Mouse (Mus musculus): ENCODE measurements around the gene Ttc19.
A peak's percentile ranks its signal among the peaks of the same experiment; 100 is the strongest.
"Not testable (repeated sequence)": the region's sequence is repeated elsewhere in the genome, so short reads cannot be mapped to it uniquely, and the experiment has no call there.

The Ttc19 gene

DNA sequence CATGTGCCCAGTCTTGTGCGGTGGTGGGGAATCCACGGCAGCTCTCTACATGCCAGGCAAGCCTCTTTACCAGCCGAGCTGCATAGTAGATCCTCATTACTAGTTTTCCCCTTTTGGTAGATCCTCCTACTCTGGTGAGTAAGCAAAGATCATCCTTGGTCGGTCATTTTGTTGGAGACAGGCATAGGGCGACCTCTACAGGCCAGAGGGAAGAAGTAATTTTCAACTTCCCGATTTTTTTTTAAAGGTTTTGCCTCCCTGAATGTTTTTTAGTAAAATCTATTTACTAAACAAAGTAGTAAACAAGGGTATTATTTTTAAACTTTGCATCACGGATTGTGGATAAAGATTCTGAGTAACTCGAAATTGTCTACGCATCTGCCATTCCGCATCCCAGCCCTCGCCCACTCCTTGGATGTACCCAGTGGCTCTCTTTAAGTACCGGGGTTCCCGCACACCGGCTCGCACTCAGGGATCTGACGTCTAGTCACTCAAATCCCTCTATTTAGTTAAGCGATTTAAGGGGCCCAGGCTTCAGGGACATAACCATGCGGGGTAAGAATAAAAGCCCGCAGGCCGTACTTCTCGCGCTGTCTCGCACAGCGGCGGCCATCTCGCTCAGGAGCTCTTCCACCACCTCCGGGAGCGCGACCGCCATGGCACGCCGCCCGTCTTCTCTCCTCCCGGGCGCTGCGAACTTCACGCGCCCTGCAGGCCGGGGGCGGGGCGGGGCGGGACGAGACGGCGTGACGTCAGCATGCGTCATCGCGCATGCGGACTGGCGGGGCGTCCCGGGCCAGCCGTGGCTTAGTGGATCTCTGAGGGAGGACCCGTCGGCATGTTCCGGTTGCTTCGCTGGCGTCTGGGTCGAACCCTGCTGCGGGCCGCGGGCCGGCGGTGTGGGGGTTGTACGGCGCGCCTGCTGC lies at the start of gene Ttc19, which contains the start of gene Zswim7:
Gene Ttc19, plus strand, starts transcription at position 799 of the 926 bp plus-strand sequence.
Gene Zswim7, minus strand, starts transcription at position 701 of the 926 bp plus-strand sequence.
- DNase-seq: peak; percentile 94

- DNase-seq: no peak
Measured at GRCm38 (mm10) chr11:62240631-62241261, 40.5 kb upstream of the Ttc19 start.

DNA sequence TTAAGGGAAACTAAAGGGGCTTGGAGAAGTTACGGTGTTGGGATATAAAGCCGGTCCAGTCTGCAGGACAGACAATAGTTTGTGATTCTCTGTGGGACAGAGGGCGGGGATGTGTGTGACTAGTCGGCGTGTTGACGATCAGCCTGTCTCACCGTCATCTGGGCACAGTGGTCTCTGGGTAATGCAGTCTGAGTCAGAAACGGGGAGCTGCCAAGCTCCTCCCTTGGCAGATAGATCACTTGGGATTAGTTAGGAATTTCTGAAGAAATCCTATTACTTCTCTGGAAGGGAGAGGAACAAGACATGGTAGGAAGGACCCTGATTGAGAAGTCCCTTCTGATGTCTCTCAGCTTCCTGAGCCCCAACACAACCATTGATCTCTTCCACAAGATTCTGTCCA lies 37.4 kb upstream of the Ttc19 start:
- DNase-seq: no peak

DNA sequence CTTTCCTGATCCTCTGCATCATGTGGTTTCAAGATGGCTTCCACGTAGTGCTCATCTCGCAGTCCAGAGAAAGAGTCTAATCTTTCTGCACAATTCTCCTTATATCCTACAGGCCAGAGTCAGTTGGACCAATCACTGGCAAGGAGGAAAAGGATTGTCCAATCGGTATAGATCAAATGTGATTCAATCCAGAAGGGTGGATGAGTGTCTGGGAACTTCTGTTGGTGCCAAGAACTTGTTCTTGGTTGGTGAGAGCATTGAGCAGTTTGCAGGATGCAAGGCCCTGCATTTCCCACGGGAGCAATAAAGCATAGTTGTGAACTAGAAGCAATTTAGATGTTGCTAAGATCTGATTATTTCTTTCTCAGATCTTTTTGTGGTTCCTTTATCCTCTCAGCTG lies 36.8 kb upstream of the Ttc19 start:
- DNase-seq: no peak

DNA sequence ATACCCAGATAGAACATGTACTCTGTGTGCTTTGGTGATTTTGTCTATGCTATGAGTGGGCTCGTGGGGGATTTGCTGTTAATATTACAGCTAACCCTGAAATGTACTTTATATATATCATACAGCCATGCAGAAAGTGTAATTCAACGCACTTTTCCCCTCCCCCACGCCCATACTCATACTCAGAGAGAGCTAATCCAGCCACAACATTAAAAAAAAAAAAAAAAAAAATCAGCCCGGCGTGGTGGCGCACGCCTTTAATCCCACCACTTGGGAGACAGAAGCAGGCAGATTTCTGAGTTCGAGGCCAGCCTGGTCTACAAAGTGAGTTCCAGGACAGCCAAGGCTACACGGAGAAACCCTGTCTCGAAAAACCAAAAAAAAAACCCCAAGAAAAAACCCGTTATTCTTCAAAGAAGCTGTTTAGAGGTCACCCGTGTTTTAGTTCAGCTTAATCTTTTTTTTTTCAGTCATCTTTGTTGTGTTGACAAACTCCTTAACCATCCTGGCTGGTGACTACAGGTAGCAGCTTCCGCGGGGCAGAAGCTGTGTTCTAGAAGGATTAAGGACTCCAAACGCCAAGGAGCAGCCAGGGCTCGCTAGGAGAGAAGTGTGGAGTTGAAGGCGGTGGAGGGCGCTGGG lies 33.4 kb upstream of the Ttc19 start:
- no peak for DNase-seq

DNA sequence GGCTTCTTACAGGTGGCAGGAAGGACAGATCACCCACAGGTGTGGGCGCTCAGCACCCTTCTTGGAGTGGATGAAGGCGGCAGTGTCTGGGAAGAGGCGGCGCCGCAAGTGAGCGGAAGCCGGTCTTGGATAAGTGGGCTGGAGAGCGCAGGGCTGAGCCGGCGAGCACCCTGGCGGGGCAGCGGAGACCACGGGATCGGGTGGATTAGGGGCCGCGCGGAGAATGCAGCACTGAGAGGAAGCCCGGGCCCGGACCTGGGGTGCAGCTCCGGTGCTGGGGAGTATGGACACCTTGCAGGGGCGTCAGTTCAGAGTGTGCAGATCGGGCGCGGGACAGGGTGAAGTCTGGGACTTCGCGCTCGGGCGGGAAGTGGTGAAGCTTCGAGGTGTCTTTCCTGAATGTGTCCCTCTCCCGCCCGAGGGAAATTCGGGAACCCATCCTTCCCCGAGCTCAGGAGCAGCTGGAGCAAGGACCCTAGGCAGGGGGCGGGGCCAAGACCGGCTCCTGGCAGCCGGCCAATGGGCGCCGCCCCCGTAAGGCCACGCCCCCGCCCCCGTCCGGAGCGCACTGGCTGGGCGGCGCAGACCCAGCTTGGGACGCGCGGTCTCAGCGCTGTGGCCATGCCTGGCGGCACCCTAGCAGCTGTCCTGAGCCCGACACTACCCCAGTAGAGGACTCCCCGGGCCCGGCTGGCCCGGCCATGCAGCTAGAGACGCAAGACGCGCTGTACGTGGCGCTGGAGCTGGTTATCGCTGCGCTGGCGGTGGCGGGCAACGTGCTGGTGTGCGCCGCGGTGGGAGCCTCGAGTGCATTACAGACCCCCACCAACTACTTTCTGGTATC lies 32.6 kb upstream of the Ttc19 start, which contains the start of gene Adora2b:
Gene Adora2b, plus strand, starts transcription at position 584 of the 844 bp plus-strand sequence.
- peak; percentile 87 for DNase-seq

GRCm38 (mm10) chr11:62249266-62250037 lies 31.8 kb upstream of the Ttc19 start:
- no peak for DNase-seq

- DNase-seq: no peak
Measured at GRCm38 (mm10) chr11:62251047-62251446, 30.2 kb upstream of the Ttc19 start.

DNA sequence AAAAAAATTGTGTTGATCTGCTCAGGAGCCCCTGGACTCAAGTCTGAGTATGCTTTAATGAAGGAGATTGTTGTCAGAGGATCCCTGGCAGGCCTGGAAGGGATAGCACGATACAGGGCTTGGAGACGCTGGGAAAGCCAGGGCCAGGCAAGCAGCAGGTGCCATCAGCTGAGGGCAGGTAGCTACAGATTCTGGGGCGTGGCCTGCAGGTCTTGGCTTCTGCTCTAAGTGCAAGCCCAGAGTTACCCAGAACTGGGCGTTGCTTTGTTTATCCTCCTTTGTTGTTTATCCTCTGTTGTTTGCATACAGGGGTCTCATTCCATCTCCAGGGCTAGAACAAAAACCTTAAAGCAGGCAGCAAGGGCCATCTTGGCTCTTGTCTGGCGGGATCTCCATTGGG lies 27.9 kb upstream of the Ttc19 start:
- DNase-seq: no peak

DNA sequence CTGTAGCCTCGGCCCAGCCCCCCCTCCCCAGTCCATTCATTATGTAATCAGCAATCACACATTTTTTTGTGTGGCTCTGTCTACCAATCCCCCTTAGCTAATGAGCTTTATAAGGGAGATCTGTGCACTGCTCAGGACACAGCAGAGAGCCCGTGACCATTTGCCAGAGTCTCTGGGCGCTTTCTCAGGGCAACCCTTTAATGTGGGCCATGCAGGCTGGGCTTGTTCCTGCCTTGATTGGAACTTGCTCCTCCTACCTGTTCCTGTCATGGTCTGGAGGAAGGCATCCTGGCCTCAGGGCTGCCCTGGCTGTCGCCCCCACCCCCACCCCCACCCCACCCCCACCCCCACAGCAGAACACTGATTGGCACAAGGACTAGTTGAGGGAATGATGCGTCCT lies 22.1 kb upstream of the Ttc19 start:
- no peak for DNase-seq

GRCm38 (mm10) chr11:62263599-62263998 lies 17.7 kb upstream of the Ttc19 start:
- DNase-seq: no peak

DNA sequence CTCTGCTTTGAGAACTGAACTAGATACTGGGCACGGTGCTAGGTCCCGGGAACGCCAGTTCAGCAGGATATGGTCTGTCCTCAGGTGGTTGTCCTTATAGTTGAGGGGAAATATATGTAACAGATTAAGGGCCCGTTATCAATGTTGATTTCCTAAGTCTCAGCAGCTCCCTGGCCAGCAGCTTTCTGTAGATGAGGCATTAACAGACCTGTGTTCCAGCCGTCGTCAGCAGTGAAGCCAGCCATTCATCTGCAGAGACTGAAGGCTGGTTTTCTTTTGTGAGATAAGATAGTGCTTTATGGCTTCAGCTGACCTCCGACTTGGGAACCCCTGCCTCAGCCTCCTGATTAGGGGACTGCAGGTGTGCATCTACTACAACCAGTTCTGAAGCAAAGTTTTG lies 17.3 kb upstream of the Ttc19 start:
- DNase-seq: no peak

- no peak for DNase-seq
Measured at GRCm38 (mm10) chr11:62265642-62266041, 15.6 kb upstream of the Ttc19 start.

DNA sequence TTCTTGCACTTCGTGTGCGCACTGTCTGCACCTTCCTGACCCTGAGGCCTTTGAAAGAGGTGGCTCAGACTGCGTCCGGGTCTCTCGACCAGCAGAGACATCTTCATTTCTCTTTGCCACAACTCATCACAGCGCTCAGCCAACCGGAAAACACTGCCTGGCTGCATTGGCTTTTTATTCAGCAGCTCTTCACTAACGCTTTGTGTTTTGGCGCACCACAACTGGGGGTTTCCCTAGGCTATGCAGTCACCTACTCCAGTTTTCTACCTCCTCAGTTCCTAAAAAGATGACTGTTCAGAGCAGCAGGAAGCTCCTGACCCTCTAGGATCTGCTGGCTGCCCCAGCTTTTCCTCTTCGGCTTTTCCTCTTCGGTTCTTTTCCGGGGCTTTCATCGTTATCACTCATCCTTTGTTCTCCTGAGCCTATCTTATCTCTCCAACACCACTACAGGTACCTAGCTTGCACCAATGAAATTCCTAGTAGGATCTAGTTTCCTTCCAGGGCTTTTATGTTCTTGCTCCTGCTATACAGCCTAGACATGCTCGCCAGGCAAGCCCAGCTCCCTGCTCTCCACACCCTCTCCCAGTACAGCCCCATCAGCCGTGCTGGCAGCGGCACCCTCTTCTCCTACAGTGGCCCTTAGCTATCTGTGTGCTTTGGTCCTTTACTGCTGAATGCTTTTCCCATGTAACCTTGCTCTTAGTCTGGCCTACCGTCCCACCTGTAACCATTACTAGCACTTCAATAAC lies 14.6 kb upstream of the Ttc19 start:
- DNase-seq: no peak

GRCm38 (mm10) chr11:62268381-62268780 lies 12.9 kb upstream of the Ttc19 start:
- no peak for DNase-seq

DNA sequence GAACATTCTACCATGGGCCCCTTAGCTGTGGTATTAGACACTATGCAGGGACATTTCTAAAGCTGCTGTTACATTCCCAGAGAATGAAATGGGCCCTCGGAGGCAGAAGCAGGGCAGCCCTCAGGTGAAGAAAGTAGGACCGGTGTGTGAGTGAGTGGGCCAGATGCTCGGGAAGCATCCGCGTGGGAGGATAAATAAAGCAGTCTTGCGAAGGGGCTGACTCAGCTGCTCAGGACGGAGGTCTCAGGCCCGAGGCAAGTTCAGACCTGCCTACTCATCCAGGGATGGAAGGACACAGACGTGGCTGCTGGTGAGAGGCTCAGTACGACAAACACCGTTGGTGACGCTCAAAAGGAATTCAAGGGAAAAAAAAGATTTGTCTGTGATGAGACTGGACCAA lies 12.2 kb upstream of the Ttc19 start:
- no peak for DNase-seq

GRCm38 (mm10) chr11:62270851-62271250 lies 10.4 kb upstream of the Ttc19 start:
- DNase-seq: no peak

DNA sequence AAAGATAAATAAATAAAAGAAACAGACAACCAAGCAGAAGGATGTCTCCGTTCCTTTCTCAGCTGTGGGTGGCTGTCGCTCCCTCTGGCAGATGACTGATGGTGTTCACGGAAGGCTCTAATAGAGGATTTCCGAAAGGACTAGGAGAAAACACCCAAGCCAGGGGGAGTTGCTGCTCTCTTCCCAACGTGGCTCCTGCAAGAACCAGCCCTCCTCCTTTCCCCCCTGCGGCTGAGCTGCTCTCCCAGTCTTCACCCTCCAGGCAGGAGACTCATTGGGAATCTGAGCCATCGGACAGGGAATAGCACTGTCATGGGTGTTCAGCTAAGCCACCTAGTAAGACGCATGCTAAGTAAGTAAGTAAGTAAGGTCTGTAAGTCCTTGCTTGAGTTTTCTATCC lies 4.2 kb upstream of the Ttc19 start:
- no peak for DNase-seq

- DNase-seq: peak; percentile 89
Measured at GRCm38 (mm10) chr11:62278027-62278426, 3.2 kb upstream of the Ttc19 start.

GRCm38 (mm10) chr11:62281601-62281997 lies 326 bp downstream of the Ttc19 start:
- DNase-seq: no peak

DNA sequence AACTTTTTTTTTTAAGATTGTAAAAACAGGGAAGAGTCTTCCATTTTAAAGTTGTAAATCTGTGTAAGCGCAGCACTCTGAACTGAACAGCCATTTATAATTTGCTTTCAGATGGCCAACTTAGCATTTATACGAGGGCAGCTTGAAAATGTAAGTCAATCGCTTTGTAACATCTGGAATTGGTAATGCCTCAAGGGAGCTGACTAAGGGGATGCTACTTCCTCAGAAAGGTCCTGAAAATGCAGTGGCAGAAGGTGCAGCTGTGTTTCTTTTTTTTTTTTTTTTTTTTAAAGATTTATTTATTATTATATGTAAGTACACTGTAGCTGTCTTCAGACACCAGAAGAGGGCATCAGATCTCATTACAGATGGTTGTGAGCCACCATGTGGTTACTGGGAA lies 2.7 kb downstream of the Ttc19 start:
- not testable (repeated sequence) for DNase-seq

All from thymus, postnatal 4 days (tissue).